Mouse (Mus musculus): Measurements from ENCODE around the gene Tbl1xr1. TPM values are rescaled to one million over a fixed set of nuclear protein-coding genes. Genes with fewer than 3 reads are reported as not detected.

The Tbl1xr1 gene
- total RNA-seq, 2 experiments from 2014 or later = 11.9 to 53.7 TPM

DNA sequence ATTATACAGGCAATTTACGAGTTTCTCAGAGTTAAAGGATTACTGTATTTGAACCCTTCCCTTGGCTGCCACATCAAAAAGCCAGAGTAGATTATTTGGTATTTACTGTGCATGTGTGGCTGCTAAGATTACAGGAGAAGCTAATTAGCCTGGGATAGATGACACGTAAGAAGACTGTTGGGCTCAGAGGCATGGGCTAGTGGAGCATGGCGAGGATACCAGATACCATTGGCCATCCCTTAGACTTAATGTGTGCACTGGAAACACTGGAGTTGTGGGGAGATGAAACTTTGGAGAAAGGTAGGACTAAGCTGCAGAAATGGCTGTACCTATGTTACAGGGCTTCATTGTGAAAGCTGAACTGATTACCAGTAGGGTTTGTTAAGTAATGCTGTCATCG, 108.8 kb downstream of the Tbl1xr1 start:
- no peak for ATAC-seq (replicated peaks; ENCODE audit: low FRiP score, poor library complexity, severe bottlenecking)

DNA sequence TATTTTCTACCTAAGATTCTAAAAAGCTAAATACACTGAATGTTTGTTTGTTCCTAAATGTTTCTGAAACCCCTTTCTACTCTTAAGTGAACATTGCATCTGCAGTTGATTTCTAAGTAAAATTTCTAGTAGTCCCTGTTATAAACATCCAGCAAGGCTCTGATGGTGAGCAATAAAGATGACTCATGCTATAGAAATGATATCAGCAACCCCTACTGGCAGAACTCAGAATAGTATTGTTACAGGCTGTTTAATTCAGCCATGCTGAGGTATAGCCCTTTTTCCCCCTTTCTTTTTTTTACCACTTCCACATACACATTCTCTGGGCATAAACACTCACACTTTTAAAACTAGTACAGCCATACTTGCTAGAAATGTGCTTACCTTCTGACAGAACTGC, 114.0 kb downstream of the Tbl1xr1 start:
- no peak for ATAC-seq (replicated peaks; ENCODE audit: low FRiP score, poor library complexity, severe bottlenecking)

DNA sequence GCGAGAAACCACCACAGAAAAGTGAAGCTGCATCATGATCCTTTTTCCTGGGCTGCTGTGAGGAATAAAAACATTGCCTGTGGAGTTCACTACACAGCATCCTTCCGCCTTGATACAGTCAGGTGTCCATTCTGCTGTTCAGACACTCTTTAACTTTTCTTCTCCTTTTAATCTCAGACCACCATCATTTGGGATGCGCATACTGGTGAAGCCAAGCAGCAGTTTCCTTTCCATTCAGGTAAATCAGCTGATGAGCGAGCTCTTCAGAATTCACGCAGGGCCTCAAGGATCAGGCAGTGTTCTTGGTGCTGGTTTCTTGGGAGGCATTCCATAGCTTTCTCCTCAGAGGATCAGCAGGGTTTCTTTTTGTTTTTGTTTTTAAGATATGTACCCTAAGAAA, 116.5 kb downstream of the Tbl1xr1 start:
- no peak for ATAC-seq (replicated peaks; ENCODE audit: low FRiP score, poor library complexity, severe bottlenecking)

DNA sequence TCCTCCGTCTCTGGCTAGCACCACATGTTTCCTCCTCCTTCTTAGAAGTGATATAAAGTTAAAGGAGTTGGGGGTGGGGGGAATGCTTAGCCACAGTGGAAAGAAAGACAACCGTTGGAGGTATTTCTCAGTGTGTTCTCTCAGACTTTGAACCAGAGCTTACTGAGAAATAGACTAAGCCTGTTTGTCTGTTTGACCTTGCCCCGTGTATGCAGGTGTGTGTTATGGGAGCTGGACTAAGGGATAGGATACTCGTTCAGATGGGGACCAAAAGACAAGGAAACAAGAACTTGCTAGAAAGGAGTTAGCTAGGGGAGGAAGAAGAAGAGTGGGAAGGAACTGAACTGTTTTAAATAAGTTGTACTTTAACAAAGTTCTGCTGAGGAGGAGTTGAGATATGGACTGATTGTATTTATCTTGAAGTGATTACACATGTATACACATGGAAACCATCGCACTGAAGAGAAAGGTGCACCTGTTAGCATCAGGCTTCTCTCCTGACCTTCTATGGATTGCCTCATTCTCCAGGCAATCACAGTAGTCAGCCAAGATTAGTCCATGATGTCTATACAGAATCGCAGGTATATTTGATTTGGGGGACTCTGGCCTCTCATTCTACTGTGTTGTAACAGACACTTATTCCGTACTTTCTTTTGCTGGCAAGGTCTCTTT, 117.9 kb downstream of the Tbl1xr1 start:
- no peak for ATAC-seq (replicated peaks; ENCODE audit: low FRiP score, poor library complexity, severe bottlenecking)

DNA sequence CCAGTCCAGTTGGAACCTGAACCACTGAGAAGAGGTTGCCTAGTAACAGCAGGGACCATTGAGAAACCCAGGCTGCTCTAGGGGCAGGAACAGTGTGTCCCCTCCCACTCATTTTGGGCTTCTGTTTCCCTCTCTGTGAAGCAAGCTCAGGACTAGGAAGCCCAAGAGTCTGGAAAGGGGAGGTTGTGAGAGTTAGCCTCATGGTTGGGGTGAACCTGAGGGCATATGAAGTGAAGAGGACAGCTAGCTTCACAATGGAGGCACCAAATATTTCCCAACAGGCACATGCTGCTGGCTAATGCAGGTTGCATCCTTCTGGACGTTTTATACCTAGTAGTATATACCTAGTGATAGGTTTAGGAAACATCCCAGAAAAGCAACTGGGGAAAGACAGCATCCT, 122.3 kb downstream of the Tbl1xr1 start:
- no peak for ATAC-seq (replicated peaks; ENCODE audit: low FRiP score, poor library complexity, severe bottlenecking)

DNA sequence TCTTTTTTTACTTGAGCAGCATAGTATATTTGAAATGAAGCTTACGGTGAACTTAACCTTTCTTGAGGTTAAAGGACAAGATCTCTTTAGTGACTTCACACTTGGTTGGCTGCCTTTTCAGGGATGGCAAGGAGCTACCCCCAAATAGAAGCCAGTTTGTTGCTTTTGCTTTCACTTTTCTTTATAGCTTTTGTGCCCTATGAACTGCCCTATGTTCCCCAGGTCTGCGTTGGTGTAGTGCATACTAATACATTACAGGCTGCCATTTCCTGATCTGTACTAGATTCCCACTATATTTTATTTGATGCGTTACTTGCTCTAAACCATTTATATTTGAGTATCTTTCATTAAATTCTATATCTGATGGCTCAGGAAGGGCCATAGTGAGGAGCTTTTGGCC, 127.7 kb downstream of the Tbl1xr1 start:
- ATAC-seq (replicated peaks; ENCODE audit: low FRiP score, poor library complexity, severe bottlenecking) = no peak

DNA sequence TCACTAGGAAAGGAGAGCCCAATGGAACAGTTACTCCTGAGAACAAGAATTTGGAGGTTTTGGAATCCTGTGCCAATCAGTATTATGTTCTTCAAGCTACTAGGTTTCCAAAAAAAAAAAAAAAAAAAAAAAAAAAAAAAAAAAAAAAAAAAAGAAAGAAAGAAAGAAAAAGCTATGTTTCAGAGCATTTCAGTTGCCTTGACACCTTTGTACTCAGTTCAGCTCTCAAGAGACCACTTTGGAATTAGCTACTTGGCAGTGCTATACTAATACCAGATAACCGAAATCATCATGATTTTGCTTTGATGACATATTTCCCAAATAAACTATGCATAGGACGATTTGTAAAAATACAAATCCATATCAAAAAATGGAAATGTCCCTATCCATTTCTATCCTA, 145.1 kb downstream of the Tbl1xr1 start:
- no peak for ATAC-seq (replicated peaks; ENCODE audit: low FRiP score, poor library complexity, severe bottlenecking)

DNA sequence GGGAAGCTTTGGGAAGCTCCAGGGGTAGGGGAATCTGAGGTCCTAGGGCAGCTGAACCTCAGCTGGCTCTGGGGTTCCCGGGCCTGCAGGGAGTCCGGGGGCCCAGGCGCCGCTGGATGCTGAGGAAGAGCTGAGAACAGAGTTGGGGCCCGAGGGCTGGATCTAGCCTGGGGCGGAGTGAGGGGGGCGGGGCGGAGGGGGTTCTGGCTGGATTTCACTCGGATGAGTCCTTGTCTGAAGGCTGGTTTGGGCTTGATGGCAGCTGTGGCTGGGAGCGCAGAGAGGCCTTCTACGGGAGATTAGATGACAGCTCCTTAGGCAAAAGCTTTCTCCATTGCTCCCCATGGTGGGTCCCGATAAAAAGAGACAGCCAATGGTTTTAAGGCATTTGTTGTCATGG, 145.9 kb downstream of the Tbl1xr1 start:
- ATAC-seq (replicated peaks; ENCODE audit: low FRiP score, poor library complexity, severe bottlenecking) = no peak

DNA sequence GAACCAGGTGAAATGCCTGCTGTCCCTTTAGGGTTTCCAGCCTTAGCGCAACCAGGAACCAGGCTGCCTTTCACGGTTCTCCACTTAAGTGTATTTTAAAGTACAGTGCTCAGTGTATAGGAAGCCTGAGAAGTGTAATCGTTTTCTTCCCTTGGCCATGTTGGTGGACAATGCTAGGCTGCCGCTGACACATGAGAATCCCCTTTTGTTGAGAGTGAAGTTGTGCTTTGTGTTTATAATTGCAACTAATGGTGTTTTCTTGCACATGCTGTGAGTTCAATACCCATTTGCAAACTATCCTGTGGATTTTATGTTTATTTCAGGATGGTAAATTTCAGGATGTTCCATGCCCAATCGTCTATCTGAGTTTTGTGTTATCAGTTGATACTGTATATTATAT, 146.6 kb downstream of the Tbl1xr1 start:
- no peak for ATAC-seq (replicated peaks; ENCODE audit: low FRiP score, poor library complexity, severe bottlenecking)

DNA sequence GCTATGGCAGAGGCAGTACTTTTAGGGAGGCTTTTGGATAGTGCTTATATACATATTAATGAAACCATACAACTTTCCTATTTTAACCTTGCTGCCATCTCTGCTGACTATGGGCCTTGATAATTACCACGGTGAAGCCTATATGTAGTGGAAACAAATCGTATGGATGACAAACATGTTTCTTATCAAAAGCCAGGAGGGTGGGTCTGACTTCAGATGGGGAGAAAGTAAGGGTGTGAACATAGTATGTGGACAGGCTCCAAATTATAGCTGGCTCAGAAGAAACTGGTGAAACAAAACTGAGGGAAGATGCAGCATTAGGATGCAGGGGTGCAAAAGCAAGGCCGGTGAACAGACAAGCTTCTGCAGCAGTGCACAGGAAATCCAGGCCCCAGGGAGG, 151.6 kb downstream of the Tbl1xr1 start:
- no peak for ATAC-seq (replicated peaks; ENCODE audit: low FRiP score, poor library complexity, severe bottlenecking)

DNA sequence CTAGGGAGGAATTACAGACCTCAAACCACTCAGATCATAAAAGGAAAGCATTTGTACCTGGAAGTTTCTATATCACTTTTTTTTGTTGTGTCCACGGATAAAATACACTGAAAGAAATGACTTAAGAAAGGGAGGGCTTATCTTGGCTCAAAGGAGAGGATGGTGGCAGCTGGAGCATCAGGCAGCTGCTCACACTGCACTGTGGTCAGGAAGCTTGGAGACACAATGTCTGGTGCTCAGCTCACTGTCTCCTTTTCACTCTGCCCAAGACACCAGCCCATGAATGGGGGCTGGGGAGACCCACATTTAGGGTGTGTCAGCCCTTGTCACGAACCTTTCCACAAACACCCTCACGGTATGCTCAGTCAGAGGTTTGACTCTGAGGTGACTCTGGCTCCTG, 154.2 kb downstream of the Tbl1xr1 start:
- no peak for ATAC-seq (replicated peaks; ENCODE audit: low FRiP score, poor library complexity, severe bottlenecking)

DNA sequence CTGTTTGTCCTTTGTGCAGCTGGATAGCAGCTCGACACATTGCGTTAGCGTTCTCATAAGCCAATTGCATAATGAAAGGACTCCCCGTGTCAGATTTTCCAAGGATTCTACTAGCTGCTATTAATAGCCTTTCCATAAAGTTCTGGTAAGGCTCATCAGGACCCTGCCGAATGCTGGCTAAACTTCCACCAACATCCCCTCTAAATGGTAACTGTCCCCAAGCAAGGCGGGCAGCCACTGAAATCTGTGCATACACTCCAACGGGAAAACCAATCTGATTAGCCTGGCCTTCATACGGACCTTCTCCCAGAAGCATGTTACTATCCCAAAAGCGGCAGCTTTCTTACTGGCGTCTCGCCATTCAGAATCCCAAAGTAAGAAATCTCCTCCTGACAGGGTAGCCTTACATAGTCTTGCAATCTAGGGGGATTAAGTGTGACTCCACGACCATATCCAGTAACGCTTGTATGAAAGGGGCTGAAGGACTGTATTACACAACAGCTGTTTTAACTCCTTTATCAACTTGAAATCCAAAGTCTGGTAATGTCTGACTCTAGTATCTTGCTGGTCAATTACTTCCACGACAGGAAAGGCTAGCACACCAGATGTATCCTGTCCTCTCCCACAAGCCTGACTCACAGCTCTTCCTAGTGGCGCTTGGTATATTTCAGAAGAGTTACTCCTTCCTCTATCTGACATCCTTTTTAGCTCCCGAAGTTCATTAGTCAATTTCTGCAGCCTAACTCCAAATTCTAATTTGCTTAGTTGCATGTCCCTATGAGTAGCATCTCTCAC, 161.9 kb downstream of the Tbl1xr1 start:
- ATAC-seq (replicated peaks; ENCODE audit: low FRiP score, poor library complexity, severe bottlenecking) = no peak

Data from erythroid progenitor cell, adult 5-6 weeks (primary cell).